Mouse (Mus musculus) urinary bladder, adult 18-20 months (tissue): ENCODE results near the gene Tmx4.
"Not testable (repeated sequence)": the region's sequence is repeated elsewhere in the genome, so short reads cannot be mapped to it uniquely, and the experiment has no call there.

Experiments
- DNase-seq, 2 experiments: peaks; one replicate each; pipeline ENCODE4 v3.0.0; 2022; ENCODE audit warnings: low spot score in 2 of 2, mixed read lengths in 2 of 2

Tmx4 gene

GRCm38 (mm10) chr2:134643514-134644300 is at the start of gene Tmx4:
Tmx4 (minus strand) TSS chr2:134644145.
- DNase-seq: peak; percentile 98 to 99

GRCm38 (mm10) chr2:134692125-134692524 is 48.2 kb upstream of the Tmx4 start:
- no peak for DNase-seq

GRCm38 (mm10) chr2:134691055-134691454 is 47.1 kb upstream of the Tmx4 start:
- no peak for DNase-seq

- DNase-seq: no peak
Observed at GRCm38 (mm10) chr2:134682326-134682725, 38.4 kb upstream of the Tmx4 start.

GRCm38 (mm10) chr2:134681271-134681961 is 37.5 kb upstream of the Tmx4 start:
- DNase-seq: no peak

- DNase-seq: no peak
Observed at GRCm38 (mm10) chr2:134679567-134679966, 35.6 kb upstream of the Tmx4 start.

GRCm38 (mm10) chr2:134675465-134675864 is 31.5 kb upstream of the Tmx4 start:
- no peak for DNase-seq

- DNase-seq: peak in 1 of 2 experiments; percentile 29
Observed at GRCm38 (mm10) chr2:134673604-134674003, 29.7 kb upstream of the Tmx4 start.

GRCm38 (mm10) chr2:134656477-134656876 is 12.5 kb upstream of the Tmx4 start:
- no peak for DNase-seq

GRCm38 (mm10) chr2:134654668-134655067 is 10.7 kb upstream of the Tmx4 start:
- DNase-seq: no peak

GRCm38 (mm10) chr2:134652759-134653158 is 8.8 kb upstream of the Tmx4 start:
- no peak for DNase-seq

GRCm38 (mm10) chr2:134648999-134649398 is 5.1 kb upstream of the Tmx4 start:
- DNase-seq: no peak

GRCm38 (mm10) chr2:134645752-134646151 is 1.8 kb upstream of the Tmx4 start:
- no peak for DNase-seq

- no peak for DNase-seq
Observed at GRCm38 (mm10) chr2:134645166-134645565, 1.2 kb upstream of the Tmx4 start.

GRCm38 (mm10) chr2:134644301-134644912 is 462 bp upstream of the Tmx4 start:
- DNase-seq: no peak

GRCm38 (mm10) chr2:134642377-134642776 is 1.6 kb downstream of the Tmx4 start:
- no peak for DNase-seq

GRCm38 (mm10) chr2:134641372-134641771 is 2.6 kb downstream of the Tmx4 start:
- no peak for DNase-seq

- no peak for DNase-seq
Observed at GRCm38 (mm10) chr2:134640398-134640797, 3.5 kb downstream of the Tmx4 start.

GRCm38 (mm10) chr2:134628541-134628940 is 15.4 kb downstream of the Tmx4 start:
- not testable (repeated sequence) for DNase-seq

GRCm38 (mm10) chr2:134604935-134605334 is 39.0 kb downstream of the Tmx4 start:
- no peak for DNase-seq

GRCm38 (mm10) chr2:134591081-134591694 is 52.8 kb downstream of the Tmx4 start:
- no peak for DNase-seq

GRCm38 (mm10) chr2:134585243-134585642 is 58.7 kb downstream of the Tmx4 start:
- DNase-seq: no peak
